Mouse (Mus musculus) MEL (cell line): ENCODE measurements around the gene Timmdc1.

Source experiments
- CHD1 ChIP-seq: IDR thresholded peaks from 2 replicates; pipeline ENCODE4 v1.6.1; 2012; ENCODE audit warnings: low read depth, mild to moderate bottlenecking, inconsistent platforms, low read length, improper control_type of control experiment
- CTCF ChIP-seq, 3 experiments: IDR thresholded peaks in 2 of 3; conservative IDR thresholded peaks in 1 of 3; 2 replicates each; pipeline ENCODE4 v1.5.1; 2011 to 2012; ENCODE audit warnings: low read length in 3 of 3, low read depth in 2 of 3, mild to moderate bottlenecking in 2 of 3, improper control_type of control experiment in 1 of 3, inconsistent platforms in 1 of 3, mixed read lengths in 1 of 3, moderate library complexity in 1 of 3; ENCODE audit not compliant: control insufficient read depth in 1 of 3, insufficient read depth in 1 of 3, poor library complexity in 1 of 3, severe bottlenecking in 1 of 3
- EP300 ChIP-seq, 2 experiments: IDR thresholded peaks; 2 replicates each; pipeline ENCODE4 v1.6.1; 2011; ENCODE audit warnings: improper control_type of control experiment in 2 of 2, low read length in 2 of 2, low read depth in 1 of 2, mild to moderate bottlenecking in 1 of 2
- ETS1 ChIP-seq: IDR thresholded peaks from 2 replicates; pipeline ENCODE4 v1.6.1; 2012; ENCODE audit warnings: low read depth, mild to moderate bottlenecking, inconsistent platforms, low read length, improper control_type of control experiment, moderate library complexity
- GATA1 ChIP-seq: IDR thresholded peaks from 2 replicates; pipeline ENCODE4 v1.6.1; 2011; ENCODE audit warnings: low read depth, low read length, improper control_type of control experiment
- HCFC1 ChIP-seq: IDR thresholded peaks from 2 replicates; pipeline ENCODE4 v1.6.1; 2012; ENCODE audit warnings: low read depth, mild to moderate bottlenecking, inconsistent platforms, low read length, improper control_type of control experiment, moderate library complexity
- MXI1 ChIP-seq: IDR thresholded peaks from 2 replicates; pipeline ENCODE4 v1.6.1; 2011; ENCODE audit warnings: mild to moderate bottlenecking, low read depth, low read length, improper control_type of control experiment
- POLR2A ChIP-seq, 2 experiments: IDR thresholded peaks; 2 replicates each; pipeline ENCODE4 v1.6.1; 2011 to 2012; ENCODE audit warnings: low read length in 2 of 2, mild to moderate bottlenecking in 2 of 2, control low read depth in 1 of 2, improper control_type of control experiment in 1 of 2, low read depth in 1 of 2, moderate library complexity in 1 of 2; ENCODE audit not compliant: control insufficient read depth in 1 of 2, insufficient read depth in 1 of 2, poor library complexity in 1 of 2
- POLR2AphosphoS2 ChIP-seq: IDR thresholded peaks from 2 replicates; pipeline ENCODE4 v1.6.1; 2011; ENCODE audit warnings: low read length, improper control_type of control experiment
- RCOR1 ChIP-seq: IDR thresholded peaks from 2 replicates; pipeline ENCODE4 v1.6.1; 2012; ENCODE audit warnings: low read depth, mild to moderate bottlenecking, inconsistent platforms, low read length, improper control_type of control experiment
- USF1 ChIP-seq: IDR thresholded peaks from 2 replicates; pipeline ENCODE4 v1.6.1; 2014; ENCODE audit warnings: low read depth, mild to moderate bottlenecking, inconsistent platforms, low read length, improper control_type of control experiment, moderate library complexity
- ZNF384 ChIP-seq: IDR thresholded peaks from 2 replicates; pipeline ENCODE4 v1.6.1; 2012; ENCODE audit warnings: low read depth, mild to moderate bottlenecking, inconsistent platforms, low read length, improper control_type of control experiment

- no peak for TF ChIP-seq USF1
- no peak for TF ChIP-seq EP300 (IDR thresholded peaks at IDR 0.05; ENCODE audit: low read depth in 1 of 2, low read length in 2 of 2)
- TF ChIP-seq RCOR1 = no peak
- no peak for TF ChIP-seq MXI1
- TF ChIP-seq ZNF384 = no peak
- TF ChIP-seq POLR2AphosphoS2 = no peak
- no peak for TF ChIP-seq CTCF (IDR thresholded peaks at IDR 0.05 in 2 of 3, conservative IDR thresholded peaks at IDR 0.05 in 1 of 3; ENCODE audit: control insufficient read depth in 1 of 3, insufficient read depth in 1 of 3, low read depth in 2 of 3, low read length in 3 of 3, poor library complexity in 1 of 3, severe bottlenecking in 1 of 3)
- no peak for TF ChIP-seq POLR2A (IDR thresholded peaks at IDR 0.05; ENCODE audit: control insufficient read depth in 1 of 2, insufficient read depth in 1 of 2, low read depth in 1 of 2, low read length in 2 of 2, poor library complexity in 1 of 2)
- no peak for TF ChIP-seq CHD1
- no peak for TF ChIP-seq ETS1
- TF ChIP-seq GATA1 = no peak
- no peak for TF ChIP-seq HCFC1
These were observed 38.7 kb downstream of the Timmdc1 start for GRCm38 (mm10) chr16:38483582-38484309.
